Mouse (Mus musculus) ES-E14 (cell line): ENCODE measurements around the gene Sncg.

ENCODE experiments used
- CHD2 ChIP-seq: IDR thresholded peaks from 2 replicates; pipeline ENCODE4 v1.6.1; 2014; ENCODE audit warnings: mild to moderate bottlenecking, low read depth, low read length, inconsistent platforms
- MAFK ChIP-seq: IDR thresholded peaks from 2 replicates; pipeline ENCODE4 v1.6.1; 2014; ENCODE audit warnings: mild to moderate bottlenecking, low read depth, low read length, inconsistent platforms; ENCODE audit not compliant: insufficient read depth

DNA sequence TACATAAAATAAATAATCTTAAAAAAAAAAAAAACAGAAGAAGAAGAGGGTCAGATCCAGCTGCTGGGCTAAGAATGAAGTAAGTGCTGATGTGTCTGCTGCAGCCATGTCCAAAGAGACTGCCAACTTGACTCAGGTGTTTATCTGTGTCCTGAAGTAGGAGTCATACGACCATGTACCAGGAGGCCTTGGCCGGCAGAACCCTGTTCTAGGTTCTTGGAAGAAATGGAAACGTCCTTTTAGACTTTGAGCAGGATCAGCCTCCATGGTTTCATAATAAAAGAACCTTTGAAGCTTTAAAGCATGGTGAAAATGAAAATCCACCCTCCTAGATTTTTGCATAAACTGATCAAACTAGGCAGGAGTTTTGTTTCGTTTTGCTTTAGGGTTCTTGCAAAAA, 20.1 kb downstream of the Sncg start:
- TF ChIP-seq CHD2 = no peak
- TF ChIP-seq MAFK = no peak
